Mouse (Mus musculus): ENCODE measurements around the gene Ankrd63. TPM values are rescaled to one million over a fixed set of nuclear protein-coding genes. Genes with fewer than 3 reads are reported as not detected.

The Ankrd63 gene
- polyA plus RNA-seq, 1 experiment from 2014 or later = not detected

DNA sequence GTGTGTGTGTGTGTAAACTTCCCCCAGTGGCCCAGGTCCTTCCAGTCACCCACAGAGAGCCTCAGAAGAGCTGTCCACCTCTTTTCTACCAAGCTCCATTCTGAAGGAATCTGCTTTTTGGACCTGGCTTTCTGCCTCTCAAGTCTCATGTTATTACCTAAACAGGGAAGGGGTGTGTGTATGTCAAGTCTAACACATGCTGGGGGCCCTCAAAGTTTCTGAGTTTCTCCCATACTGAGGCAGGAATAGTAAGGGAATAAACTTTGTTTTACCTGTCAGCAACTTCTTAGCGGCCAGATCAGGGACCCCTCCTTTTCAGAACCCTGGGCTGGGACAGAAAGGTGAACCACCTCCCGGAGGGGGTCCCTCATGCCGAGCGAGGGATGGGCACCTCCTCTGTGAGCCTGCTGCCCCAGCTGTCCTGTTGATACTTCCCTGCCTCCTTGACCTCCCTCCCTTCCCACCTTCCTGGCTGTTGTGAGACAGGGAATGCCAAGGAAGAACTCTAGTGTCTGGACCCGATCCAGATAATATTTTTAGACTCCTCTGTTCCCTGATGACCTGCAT, 6.4 kb downstream of the Ankrd63 start:
- no peak overlapping the region for H3K27ac ChIP-seq (replicated peaks)
- H3K9me3 ChIP-seq = no peaks in the 10 kb centered on the region
- no peak for DNase-seq (ENCODE audit: low spot score)
- no peak overlapping the region for H3K4me3 ChIP-seq
- peaks cover 97% of the 10 kb centered on the region for H3K27me3 ChIP-seq (replicated peaks; ENCODE audit: low read depth, poor library complexity, severe bottlenecking)
- H3K36me3 ChIP-seq (replicated peaks) = no peaks in the 10 kb centered on the region
- H3K4me1 ChIP-seq = peaks cover 31% of the 10 kb centered on the region
- 41% methylated on average over 5 of the region's 5 CpGs for WGBS

DNA sequence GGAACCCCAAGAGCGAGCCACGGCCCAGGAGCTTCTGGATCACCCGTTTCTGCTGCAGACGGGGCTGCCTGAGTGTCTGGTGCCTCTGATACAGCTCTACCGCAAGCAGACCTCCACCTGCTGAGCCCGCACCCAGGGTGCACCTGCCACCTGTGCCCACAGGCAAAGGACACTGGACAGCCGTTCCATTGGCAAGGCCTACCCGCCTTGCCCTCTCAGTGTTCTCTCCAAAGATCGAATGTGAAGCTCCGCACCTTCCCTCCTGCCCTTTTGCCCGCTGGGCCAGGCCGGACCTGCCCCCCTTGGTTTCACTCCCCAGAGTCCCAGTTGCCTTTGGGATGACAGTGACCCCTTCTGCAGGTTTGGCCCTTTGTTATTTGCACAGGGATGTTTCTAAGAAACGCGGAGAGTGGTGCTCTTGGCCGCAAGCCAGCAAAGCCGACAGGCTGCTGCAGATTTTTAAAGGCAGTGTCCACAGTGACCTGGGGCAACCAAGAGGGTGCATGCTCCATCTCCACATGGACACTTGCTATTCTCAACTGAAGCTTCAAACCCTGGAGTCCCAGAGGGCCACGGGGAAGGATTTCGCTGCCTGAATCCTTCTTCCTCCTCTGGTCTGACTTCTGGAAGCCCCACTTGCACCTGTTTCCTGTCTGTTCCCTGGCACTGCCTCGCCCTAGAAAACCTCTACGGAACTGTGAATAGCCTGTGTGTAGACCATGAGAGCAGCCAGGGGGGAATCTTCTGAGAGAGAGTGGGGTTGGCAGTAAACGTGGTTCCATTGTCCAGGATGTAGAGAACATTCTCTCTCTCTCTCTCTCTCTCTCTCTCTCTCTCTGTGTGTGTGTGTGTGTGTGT, 7.1 kb downstream of the Ankrd63 start:
- Histone ChIP-seq H3K27me3 (replicated peaks; ENCODE audit: low read depth, poor library complexity, severe bottlenecking) (peaks cover 90% of the 10 kb centered on the region), H3K27ac (replicated peaks) (no peak overlapping the region), H3K4me3 (no peak overlapping the region), H3K36me3 (replicated peaks) (no peaks in the 10 kb centered on the region), H3K4me1 (peaks cover 26% of the 10 kb centered on the region), H3K9me3 (no peaks in the 10 kb centered on the region)
- no peak for DNase-seq (ENCODE audit: low spot score)
- WGBS = 53% methylated on average over 21 of the region's 21 CpGs

DNA sequence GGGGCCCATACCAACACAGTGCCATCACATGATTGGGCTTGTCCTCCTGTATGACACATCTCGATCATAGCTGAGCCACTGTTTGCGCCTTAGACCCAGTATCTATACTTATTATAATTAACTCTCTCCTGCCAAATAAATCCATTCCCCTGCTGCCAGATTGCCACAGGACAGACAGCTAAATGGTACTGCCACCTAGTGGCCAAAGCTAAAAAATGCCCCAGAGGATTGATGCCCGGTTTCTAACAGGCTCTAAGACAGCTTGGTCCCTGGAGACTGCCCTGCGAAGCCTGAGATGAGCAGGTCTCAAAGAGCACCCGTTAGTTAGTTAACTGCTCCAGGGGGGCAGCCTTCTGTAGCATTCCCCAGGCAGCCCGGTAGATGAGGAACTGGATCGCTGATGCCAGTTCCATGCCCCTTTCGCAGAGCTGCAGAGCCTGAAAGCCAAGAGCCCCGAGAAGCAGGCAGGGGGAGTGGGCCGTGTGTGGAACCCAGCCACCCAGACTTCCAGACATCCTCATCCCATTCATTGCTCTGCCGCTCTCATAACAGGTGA, 8.0 kb downstream of the Ankrd63 start:
- 30% methylated on average over 11 of the region's 11 CpGs for WGBS
- Histone ChIP-seq H3K36me3 (replicated peaks) (no peaks in the 10 kb centered on the region), H3K27ac (replicated peaks) (no peak overlapping the region), H3K9me3 (no peaks in the 10 kb centered on the region), H3K4me1 (peaks cover 20% of the 10 kb centered on the region), H3K27me3 (replicated peaks; ENCODE audit: low read depth, poor library complexity, severe bottlenecking) (peaks cover 81% of the 10 kb centered on the region), H3K4me3 (no peak overlapping the region)
- DNase-seq (ENCODE audit: low spot score) = peak; percentile 70

DNA sequence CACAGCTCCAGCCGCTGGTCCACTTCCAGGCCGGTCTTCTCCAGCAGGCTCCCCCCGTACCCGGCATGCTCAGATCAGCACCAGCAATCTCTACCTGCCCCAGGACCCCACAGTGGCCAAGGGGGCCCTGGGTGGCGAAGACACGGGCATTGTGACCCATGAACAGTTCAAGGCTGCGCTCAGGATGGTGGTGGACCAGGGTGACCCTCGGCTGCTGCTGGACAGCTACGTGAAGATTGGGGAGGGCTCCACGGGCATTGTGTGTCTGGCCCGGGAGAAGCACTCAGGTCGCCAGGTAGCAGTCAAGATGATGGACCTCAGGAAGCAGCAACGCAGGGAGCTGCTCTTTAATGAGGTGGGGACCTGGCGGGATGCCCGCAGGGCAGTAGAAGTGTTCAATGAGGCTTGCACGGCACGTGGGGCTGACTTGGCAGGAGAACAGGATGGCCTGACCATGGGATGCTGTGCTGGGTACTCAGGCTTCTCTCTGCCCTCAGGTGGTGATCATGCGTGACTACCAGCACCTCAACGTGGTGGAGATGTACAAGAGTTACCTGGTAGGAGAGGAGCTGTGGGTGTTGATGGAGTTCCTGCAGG, 10.3 kb downstream of the Ankrd63 start:
- DNase-seq (ENCODE audit: low spot score) = no peak
- H3K36me3 ChIP-seq (replicated peaks) = no peaks in the 10 kb centered on the region
- 0 out of 2 replicates have a peak, but pooled peaks cover 14% of the 10 kb centered on the region for H3K4me1 ChIP-seq
- no peaks in the 10 kb centered on the region for H3K9me3 ChIP-seq
- no peak overlapping the region for H3K27ac ChIP-seq (replicated peaks)
- 88% methylated on average over 19 of the region's 19 CpGs for WGBS
- H3K4me3 ChIP-seq = no peak overlapping the region
- peaks cover 76% of the 10 kb centered on the region for H3K27me3 ChIP-seq (replicated peaks; ENCODE audit: low read depth, poor library complexity, severe bottlenecking)

DNA sequence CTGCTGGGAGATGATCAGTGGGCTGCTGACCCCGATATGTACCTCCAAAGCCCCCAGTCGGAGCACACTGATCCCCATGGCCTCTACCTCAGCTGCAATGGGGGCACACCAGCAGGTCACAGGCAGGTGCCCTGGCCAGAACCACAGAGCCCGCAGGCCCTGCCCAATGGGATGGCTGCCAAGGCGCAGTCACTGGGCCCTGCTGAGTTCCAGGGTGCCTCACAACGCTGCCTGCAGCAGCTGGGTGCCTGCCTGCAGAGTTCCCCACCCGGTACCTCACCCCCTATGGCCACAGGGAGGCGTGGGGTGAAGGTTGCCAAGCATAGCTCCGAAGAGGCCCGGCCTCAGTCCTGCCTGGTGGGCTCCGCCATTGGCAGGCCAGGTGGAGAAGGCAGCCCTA, 13.9 kb downstream of the Ankrd63 start:
- Histone ChIP-seq H3K4me1 (no peaks in the 10 kb centered on the region), H3K4me3 (no peak overlapping the region), H3K27me3 (replicated peaks; ENCODE audit: low read depth, poor library complexity, severe bottlenecking) (peaks cover 41% of the 10 kb centered on the region), H3K27ac (replicated peaks) (no peak overlapping the region), H3K9me3 (no peaks in the 10 kb centered on the region), H3K36me3 (replicated peaks) (no peaks in the 10 kb centered on the region)
- WGBS = 80% methylated on average over 10 of the region's 10 CpGs
- DNase-seq (ENCODE audit: low spot score) = no peak

DNA sequence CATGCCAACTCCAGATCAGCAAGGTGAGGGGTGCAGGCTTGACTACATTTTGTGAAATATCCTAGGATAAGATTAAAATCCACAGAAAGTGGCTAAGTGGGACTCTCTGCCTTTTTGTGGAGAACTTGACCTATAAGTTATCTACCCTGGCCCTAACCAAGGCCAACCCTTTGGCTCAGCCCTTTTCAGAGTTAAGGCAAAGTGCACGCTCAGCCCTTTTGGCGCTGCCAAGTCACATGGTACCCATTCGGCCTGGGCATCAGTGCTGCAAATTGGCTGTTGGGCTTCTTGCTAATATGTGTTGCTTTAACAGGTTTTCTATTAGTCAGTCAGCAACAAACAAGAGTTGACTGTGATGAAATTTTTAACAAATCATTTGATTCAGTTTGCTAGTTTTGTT, 16.0 kb downstream of the Ankrd63 start:
- Histone ChIP-seq H3K9me3 (no peaks in the 10 kb centered on the region), H3K36me3 (replicated peaks) (no peaks in the 10 kb centered on the region), H3K4me1 (no peaks in the 10 kb centered on the region), H3K27me3 (replicated peaks; ENCODE audit: low read depth, poor library complexity, severe bottlenecking) (peaks cover 26% of the 10 kb centered on the region; the same call in 1 of the 2 replicates), H3K4me3 (no peak overlapping the region), H3K27ac (replicated peaks) (no peak overlapping the region)
- WGBS = 91% methylated on average over 3 of the region's 3 CpGs
- no peak for DNase-seq (ENCODE audit: low spot score)

DNA sequence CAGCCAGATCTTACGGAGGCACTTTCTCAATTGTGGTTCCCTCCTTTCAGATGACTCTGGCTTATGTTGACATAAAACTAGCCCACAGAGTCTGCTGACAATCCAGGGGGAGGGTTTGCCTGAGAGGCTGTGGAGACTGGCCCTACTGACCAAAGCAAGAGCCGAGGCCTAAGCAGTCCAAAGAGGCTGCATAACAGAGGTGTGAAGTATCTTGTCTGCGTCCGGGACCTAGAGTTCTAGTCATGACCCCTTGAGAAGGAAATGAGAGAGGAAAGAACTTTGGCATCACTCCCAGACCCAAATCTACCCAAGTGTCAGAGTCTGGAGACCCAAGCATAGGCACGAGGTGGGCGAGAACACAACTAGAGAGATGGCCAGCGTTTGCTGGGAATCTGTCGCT, 17.1 kb downstream of the Ankrd63 start:
- H3K27me3 ChIP-seq (replicated peaks; ENCODE audit: low read depth, poor library complexity, severe bottlenecking) = 0 out of 2 replicates have a peak, but pooled peaks cover 29% of the 10 kb centered on the region
- no peaks in the 10 kb centered on the region for H3K9me3 ChIP-seq
- H3K4me1 ChIP-seq = peaks cover 7% of the 10 kb centered on the region; the same call in 1 of the 2 replicates
- H3K36me3 ChIP-seq (replicated peaks) = no peaks in the 10 kb centered on the region
- no peak for DNase-seq (ENCODE audit: low spot score)
- WGBS = 86% methylated on average over 8 of the region's 8 CpGs
- no peak overlapping the region for H3K4me3 ChIP-seq
- H3K27ac ChIP-seq (replicated peaks) = no peak overlapping the region

DNA sequence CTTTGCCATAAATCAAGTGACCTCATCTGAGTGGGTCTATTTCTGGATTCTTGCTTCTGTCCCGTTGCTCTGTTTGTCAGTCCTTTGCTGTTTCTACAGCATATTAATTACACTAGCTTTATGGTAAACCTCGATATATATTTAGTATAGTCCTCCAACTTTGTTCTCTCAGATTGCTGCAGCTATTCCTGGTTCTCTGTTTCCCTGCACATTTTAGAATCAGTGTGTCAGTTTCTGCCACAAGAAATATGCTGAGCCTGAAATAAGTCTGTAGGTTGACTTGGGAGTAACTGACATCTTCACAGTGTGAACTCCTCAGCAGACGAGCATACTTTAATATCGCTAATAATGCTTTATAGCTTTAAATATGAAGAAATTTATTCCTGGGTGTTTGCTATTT, 18.7 kb downstream of the Ankrd63 start:
- Histone ChIP-seq H3K36me3 (replicated peaks) (no peaks in the 10 kb centered on the region), H3K9me3 (no peaks in the 10 kb centered on the region), H3K4me1 (peaks cover 7% of the 10 kb centered on the region; the same call in 1 of the 2 replicates), H3K4me3 (no peak overlapping the region), H3K27ac (replicated peaks) (no peak overlapping the region), H3K27me3 (replicated peaks; ENCODE audit: low read depth, poor library complexity, severe bottlenecking) (peaks cover 33% of the 10 kb centered on the region)
- DNase-seq (ENCODE audit: low spot score) = no peak
- WGBS = 90% methylated on average over 4 of the region's 4 CpGs

DNA sequence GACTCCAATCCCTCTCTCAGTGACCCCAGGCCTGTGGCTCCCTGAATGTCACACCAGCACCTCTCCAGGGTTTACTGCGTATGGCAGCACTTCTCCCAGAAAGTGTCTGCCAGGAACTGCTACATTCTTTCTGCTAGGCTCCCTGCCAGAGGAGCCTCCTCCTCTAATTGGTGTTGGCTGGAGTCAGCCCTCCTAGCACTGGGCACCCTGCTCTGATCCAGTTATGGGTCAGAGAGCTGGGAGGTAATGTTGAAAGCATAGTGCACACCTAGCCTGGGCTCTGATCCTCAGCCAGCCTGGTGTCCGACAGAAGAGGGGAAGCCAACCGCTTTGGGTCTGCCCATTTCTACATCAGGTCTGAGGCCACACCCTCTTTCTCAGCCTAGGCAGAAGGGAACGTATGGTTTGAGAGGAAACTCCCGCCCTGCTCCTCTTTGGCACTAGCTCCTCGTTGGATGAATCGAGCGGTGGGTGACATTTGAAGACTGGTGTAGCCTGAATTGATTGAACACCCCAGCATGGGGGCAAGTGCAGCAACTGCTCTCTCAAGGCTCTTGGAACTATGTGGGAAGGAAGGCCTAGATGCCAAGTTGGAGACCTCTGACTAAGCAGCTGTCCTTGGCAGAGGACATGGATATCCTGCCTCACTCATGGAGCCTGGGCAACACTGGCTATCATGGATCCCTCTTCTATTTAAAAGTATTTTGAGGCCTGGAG, 21.1 kb downstream of the Ankrd63 start:
- peaks cover 45% of the 10 kb centered on the region for H3K27me3 ChIP-seq (replicated peaks; ENCODE audit: low read depth, poor library complexity, severe bottlenecking)
- WGBS = 59% methylated on average over 8 of the region's 8 CpGs

DNA sequence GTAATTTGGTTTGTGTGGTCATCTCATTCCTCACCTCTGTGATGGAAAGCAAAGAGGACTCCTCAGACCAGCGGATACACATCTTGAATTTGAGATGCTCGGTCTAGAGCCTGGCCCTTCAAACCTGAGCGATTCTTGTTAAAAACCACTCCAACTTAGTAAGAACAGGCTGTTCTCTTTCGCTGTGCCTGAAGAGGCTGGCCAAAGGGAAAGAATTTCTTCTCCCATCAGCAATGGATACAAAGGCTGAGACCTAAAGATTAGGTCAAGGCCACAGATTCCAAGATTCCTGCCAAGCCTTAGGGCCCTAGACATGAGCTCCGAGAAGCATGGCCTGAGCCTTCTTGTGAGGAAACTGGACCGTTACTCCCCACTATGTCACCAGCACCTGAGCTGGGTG, 22.8 kb downstream of the Ankrd63 start:
- no peak overlapping the region for H3K4me3 ChIP-seq
- no peak overlapping the region for H3K27ac ChIP-seq (replicated peaks)
- peaks cover 62% of the 10 kb centered on the region for H3K27me3 ChIP-seq (replicated peaks; ENCODE audit: low read depth, poor library complexity, severe bottlenecking)
- no peaks in the 10 kb centered on the region for H3K36me3 ChIP-seq (replicated peaks)
- peaks cover 22% of the 10 kb centered on the region for H3K4me1 ChIP-seq
- no peaks in the 10 kb centered on the region for H3K9me3 ChIP-seq
- no peak for DNase-seq (ENCODE audit: low spot score)
- 91% methylated on average over 6 of the region's 6 CpGs for WGBS

More for the DNA sequence above, 21.1 kb downstream of the Ankrd63 start:
- no peak overlapping the region for H3K4me3 ChIP-seq
- H3K27ac ChIP-seq (replicated peaks) = no peak overlapping the region
- H3K36me3 ChIP-seq (replicated peaks) = no peaks in the 10 kb centered on the region
- H3K9me3 ChIP-seq = no peaks in the 10 kb centered on the region
- H3K4me1 ChIP-seq = peaks cover 11% of the 10 kb centered on the region
- no peak for DNase-seq (ENCODE audit: low spot score)

DNA sequence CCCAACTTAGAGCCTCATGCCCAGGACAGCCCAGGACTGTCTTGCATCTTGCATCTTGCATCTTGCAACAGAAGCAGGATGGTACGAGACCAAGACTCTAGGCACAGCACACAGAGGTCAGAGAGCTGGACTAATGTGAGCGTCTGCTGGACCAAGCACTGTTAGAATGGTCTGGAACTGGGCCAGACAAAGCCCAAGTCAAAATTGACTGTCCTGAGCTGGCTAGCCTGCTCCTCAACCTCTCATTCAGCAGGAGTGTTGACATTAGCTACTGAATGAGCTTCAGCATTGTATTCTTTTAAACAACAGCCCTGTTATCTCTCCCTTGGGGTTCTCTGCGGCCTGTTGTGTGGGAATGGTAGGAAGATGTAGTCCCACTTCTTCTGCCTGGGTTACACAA, 24.2 kb downstream of the Ankrd63 start:
- no peaks in the 10 kb centered on the region for H3K36me3 ChIP-seq (replicated peaks)
- 82% methylated on average over 3 of the region's 3 CpGs for WGBS
- no peak overlapping the region for H3K27ac ChIP-seq (replicated peaks)
- DNase-seq (ENCODE audit: low spot score) = no peak
- H3K4me1 ChIP-seq = peaks cover 23% of the 10 kb centered on the region
- no peaks in the 10 kb centered on the region for H3K9me3 ChIP-seq
- peaks cover 76% of the 10 kb centered on the region for H3K27me3 ChIP-seq (replicated peaks; ENCODE audit: low read depth, poor library complexity, severe bottlenecking)
- no peak overlapping the region for H3K4me3 ChIP-seq

DNA sequence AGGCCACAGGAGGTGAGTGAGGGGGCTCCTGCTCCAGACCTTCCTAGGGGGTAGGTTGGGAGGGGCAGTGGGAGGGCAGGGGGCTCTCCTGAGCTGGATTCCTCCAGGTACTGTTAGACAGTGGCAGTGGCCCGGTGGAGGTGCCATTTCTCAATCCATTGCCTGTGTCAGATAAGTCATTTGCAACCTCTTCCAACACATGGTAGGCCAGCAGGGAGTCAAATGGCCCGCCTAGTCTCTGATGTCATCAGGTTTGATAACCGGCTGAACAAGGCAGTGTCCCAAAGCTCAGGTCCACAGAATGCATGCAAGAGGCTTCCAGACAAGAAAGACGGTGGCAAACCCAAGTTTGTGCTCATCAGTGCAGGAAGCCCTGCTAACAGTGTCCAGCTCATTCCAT, 25.9 kb downstream of the Ankrd63 start:
- Histone ChIP-seq H3K4me3 (peak overlapping the region; percentile 64), H3K27me3 (replicated peaks; ENCODE audit: low read depth, poor library complexity, severe bottlenecking) (peaks cover 88% of the 10 kb centered on the region), H3K9me3 (no peaks in the 10 kb centered on the region), H3K4me1 (peaks cover 31% of the 10 kb centered on the region), H3K27ac (replicated peaks) (no peak overlapping the region), H3K36me3 (replicated peaks) (no peaks in the 10 kb centered on the region)
- no peak for DNase-seq (ENCODE audit: low spot score)
- WGBS = 9% methylated on average over 4 of the region's 4 CpGs
